Mouse (Mus musculus) limb, embryonic 12.5 days (tissue): ENCODE measurements around the gene Srf. TPM values are rescaled to one million over a fixed set of nuclear protein-coding genes. Genes with fewer than 3 reads are reported as not detected.

Source experiments
- ATAC-seq: fragments of 200-750 bp; cut with Nextera tagmentation; 2 replicates; pipeline ENCODE4 v1.8.0; 2017; ENCODE audit warnings: low read depth, moderate TSS enrichment; ENCODE audit not compliant: insufficient number of reproducible peaks, insufficient read depth, low FRiP score, low TSS enrichment
- H3K27ac ChIP-seq: fragments of 300-500 bp; sonication (generic); 2 replicates; pipeline ENCODE4 v1.5.1; 2016; ENCODE audit warnings: mild to moderate bottlenecking, moderate library complexity
- H3K27me3 ChIP-seq: fragments of 300-500 bp; sonication (generic); 2 replicates; pipeline ENCODE4 v1.6.1; 2016; ENCODE audit warnings: mild to moderate bottlenecking, moderate library complexity
- H3K36me3 ChIP-seq: fragments of 300-500 bp; sonication (generic); 2 replicates; pipeline ENCODE4 v1.6.1; 2016; ENCODE audit warnings: mild to moderate bottlenecking, moderate library complexity
- H3K4me1 ChIP-seq: fragments of 300-500 bp; sonication (generic); replicated peaks from 2 replicates; pipeline ENCODE4 v1.6.1; 2016
- H3K4me2 ChIP-seq: fragments of 300-500 bp; sonication (generic); 2 replicates; pipeline ENCODE4 v1.6.1; 2016; ENCODE audit warnings: mild to moderate bottlenecking, moderate library complexity
- H3K4me3 ChIP-seq: fragments of 300-500 bp; sonication (generic); replicated peaks from 2 replicates; pipeline ENCODE4 v1.5.1; 2016; ENCODE audit warnings: mild to moderate bottlenecking
- H3K9ac ChIP-seq: fragments of 300-500 bp; sonication (generic); replicated peaks from 2 replicates; pipeline ENCODE4 v1.6.1; 2016; ENCODE audit warnings: mild to moderate bottlenecking, moderate library complexity
- H3K9me3 ChIP-seq: fragments of 300-500 bp; sonication (generic); 2 replicates; pipeline ENCODE4 v1.6.1; 2016; ENCODE audit warnings: mild to moderate bottlenecking, moderate library complexity
- WGBS: fragments of 180-500 bp; shearing (Covaris S2); methylation state at CpG from one replicate; pipeline ENCODE4 v1.1.7; 2016; 5-methylcytosine and 5-hydroxymethylcytosine counted together
- microRNA-seq: library from miRNA; unstranded; fragments of <30 nt; microRNA quantifications from one replicate; pipeline ENCODE4, GENCODE M21; 2017
- polyA plus RNA-seq: library from polyadenylated mRNA; unstranded; fragments of >200 nt; fragmentation: Nextera tagmentation; extraction: Ambion mirVana; gene quantifications from 2 replicates; pipeline ENCODE4 v1.2.1, GENCODE M21; 2016

Gene Srf
- polyA plus RNA-seq, 1 experiment from 2014 or later: 12.4 TPM

- peak overlapping the region; percentile 35 for H3K4me2 ChIP-seq
- H3K27me3 ChIP-seq: peaks cover 44% of the 10 kb centered on the region
- H3K4me1 ChIP-seq: peaks cover 7% of the 10 kb centered on the region; the same call in 1 of the 2 replicates
- peak; percentile 26; the same call in 1 of the 2 replicates for ATAC-seq
- peak overlapping the region; percentile 21 for H3K4me3 ChIP-seq
- no peaks in the 10 kb centered on the region for H3K36me3 ChIP-seq
- H3K9ac ChIP-seq: peak overlapping the region; percentile 47
- H3K27ac ChIP-seq: no peak overlapping the region
- H3K9me3 ChIP-seq: no peaks in the 10 kb centered on the region
- 47% methylated on average over 25 of the region's 25 CpGs for WGBS
Observed at GRCm38 (mm10) chr17:46520385-46520979, 35.5 kb downstream of the Srf start.

DNA sequence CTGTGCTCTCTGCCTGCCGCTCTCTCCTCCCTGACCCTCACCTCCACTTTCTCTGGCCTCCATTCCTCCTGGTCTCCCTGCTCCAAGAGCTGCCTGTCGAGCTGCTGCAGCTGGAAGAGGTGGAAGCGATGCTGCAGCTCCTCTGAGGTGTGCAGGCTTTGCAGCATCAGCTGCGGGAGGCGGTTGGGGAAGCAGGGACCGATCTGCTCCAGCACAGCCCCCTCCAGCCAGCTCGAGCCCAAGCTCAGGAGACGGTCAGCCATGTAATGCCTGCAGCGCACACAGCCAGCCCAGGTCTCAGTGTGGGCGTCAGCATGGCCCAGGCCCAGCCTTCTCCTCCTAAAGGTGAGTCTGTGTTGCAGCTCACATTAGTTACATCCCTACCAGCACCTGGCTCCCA is 36.0 kb downstream of the Srf start:
- ATAC-seq: no peak
- peak overlapping the region; percentile 47 for H3K9ac ChIP-seq
- 55% methylated on average over 10 of the region's 10 CpGs for WGBS
- H3K27me3 ChIP-seq: peaks cover 44% of the 10 kb centered on the region
- peaks cover 7% of the 10 kb centered on the region; the same call in 1 of the 2 replicates for H3K4me1 ChIP-seq
- no peaks in the 10 kb centered on the region for H3K9me3 ChIP-seq
- H3K4me3 ChIP-seq: peak overlapping the region; percentile 21
- peak overlapping the region; percentile 35 for H3K4me2 ChIP-seq
- H3K27ac ChIP-seq: no peak overlapping the region
- no peaks in the 10 kb centered on the region for H3K36me3 ChIP-seq

DNA sequence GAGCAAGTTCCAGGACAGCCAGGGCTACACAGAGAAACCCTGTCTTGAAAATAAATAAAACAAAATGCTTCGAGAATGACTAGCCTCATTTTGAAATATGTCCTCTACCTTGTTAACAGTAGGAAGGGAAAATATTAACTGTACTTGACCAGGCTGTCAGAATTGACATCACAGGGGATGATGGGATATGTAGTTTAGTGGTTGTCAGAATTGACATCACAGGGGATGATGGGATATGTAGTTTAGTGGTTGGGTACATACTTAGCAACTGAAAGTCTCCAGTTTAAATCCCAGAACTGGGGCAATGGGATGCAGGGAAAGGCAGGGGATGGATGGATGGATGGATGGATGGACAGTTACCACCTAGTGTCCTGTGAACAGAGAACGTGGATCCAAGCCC is 42.6 kb downstream of the Srf start:
- WGBS: 77% methylated on average over 2 of the region's 2 CpGs
- Histone ChIP-seq H3K9me3 (no peaks in the 10 kb centered on the region), H3K4me1 (no peaks in the 10 kb centered on the region), H3K4me3 (no peak overlapping the region), H3K9ac (no peak overlapping the region), H3K27me3 (no peaks in the 10 kb centered on the region), H3K4me2 (no peak overlapping the region), H3K27ac (no peak overlapping the region), H3K36me3 (no peaks in the 10 kb centered on the region)
- ATAC-seq: no peak

- no peak overlapping the region for H3K4me3 ChIP-seq
- H3K27ac ChIP-seq: no peak overlapping the region
- ATAC-seq: no peak
- no peaks in the 10 kb centered on the region for H3K36me3 ChIP-seq
- no peak overlapping the region for H3K4me2 ChIP-seq
- no peaks in the 10 kb centered on the region for H3K27me3 ChIP-seq
- WGBS: 49% methylated on average over 11 of the region's 11 CpGs
- no peaks in the 10 kb centered on the region for H3K9me3 ChIP-seq
- no peak overlapping the region; the same call in 1 of the 2 replicates for H3K9ac ChIP-seq
- H3K4me1 ChIP-seq: no peaks in the 10 kb centered on the region
Observed at GRCm38 (mm10) chr17:46511059-46511710, 44.8 kb downstream of the Srf start.

- 0 out of 2 replicates have a peak, but pooled peaks cover 13% of the 10 kb centered on the region for H3K36me3 ChIP-seq
- WGBS: 83% methylated on average over 3 of the region's 3 CpGs
- no peak overlapping the region for H3K4me2 ChIP-seq
- H3K9me3 ChIP-seq: no peaks in the 10 kb centered on the region
- H3K4me3 ChIP-seq: no peak overlapping the region
- H3K4me1 ChIP-seq: no peaks in the 10 kb centered on the region
- no peak overlapping the region for H3K27ac ChIP-seq
- no peak overlapping the region for H3K9ac ChIP-seq
- no peaks in the 10 kb centered on the region for H3K27me3 ChIP-seq
- ATAC-seq: no peak
Observed at GRCm38 (mm10) chr17:46505617-46506016, 50.4 kb downstream of the Srf start.

- Histone ChIP-seq H3K4me3 (no peak overlapping the region), H3K36me3 (peaks cover 27% of the 10 kb centered on the region), H3K4me2 (no peak overlapping the region), H3K27ac (no peak overlapping the region), H3K9me3 (no peaks in the 10 kb centered on the region), H3K27me3 (no peaks in the 10 kb centered on the region), H3K9ac (no peak overlapping the region), H3K4me1 (no peaks in the 10 kb centered on the region)
- 80% methylated on average over 14 of the region's 14 CpGs for WGBS
- no peak for ATAC-seq
Observed at GRCm38 (mm10) chr17:46503847-46504638, 51.9 kb downstream of the Srf start.

GRCm38 (mm10) chr17:46502775-46503174 is 53.2 kb downstream of the Srf start:
- no peak overlapping the region for H3K27ac ChIP-seq
- ATAC-seq: no peak

More at GRCm38 (mm10) chr17:46502775-46503174, 53.2 kb downstream of the Srf start:
- H3K36me3 ChIP-seq: peaks cover 33% of the 10 kb centered on the region
- no peaks in the 10 kb centered on the region for H3K27me3 ChIP-seq
- WGBS: 85% methylated on average over 2 of the region's 2 CpGs
- H3K4me2 ChIP-seq: no peak overlapping the region
- no peaks in the 10 kb centered on the region for H3K9me3 ChIP-seq
- H3K4me1 ChIP-seq: peaks cover 2% of the 10 kb centered on the region; the same call in 1 of the 2 replicates
- H3K4me3 ChIP-seq: no peak overlapping the region
- H3K9ac ChIP-seq: no peak overlapping the region

Small RNAs within 50 kb of the gene (microRNA-seq; reads per million reads assigned to microRNA genes)
- gene Mir6976: not detected

Other genes starting within 250 kb of the Srf start
- gene Abcc10, start 227.8 kb downstream of the Srf start, polyA plus RNA-seq: 7.7 and 8.2 TPM in 2 replicates
- 16.5 and 17.7 TPM in 2 replicates for gene Zfp318, start 172.4 kb downstream of the Srf start, polyA plus RNA-seq
- gene Crip3, start 127.2 kb downstream of the Srf start, polyA plus RNA-seq: 0.40 and 0.63 TPM in 2 replicates
- gene Slc22a7, start 117.7 kb downstream of the Srf start, polyA plus RNA-seq: not detected in 2 replicates
- gene Ttbk1, start 68.5 kb downstream of the Srf start, polyA plus RNA-seq: 0.34 and 0.45 TPM in 2 replicates
- 51.6 and 55.3 TPM in 2 replicates for gene Dnph1, start 59.5 kb downstream of the Srf start, polyA plus RNA-seq
- gene Cul9, start 9.8 kb downstream of the Srf start, polyA plus RNA-seq: 8.9 and 10.8 TPM in 2 replicates
- gene Ptk7, start 73.3 kb upstream of the Srf start, polyA plus RNA-seq: 156 and 165 TPM in 2 replicates
- 27.2 and 27.6 TPM in 2 replicates for gene Klc4, start 89.8 kb upstream of the Srf start, polyA plus RNA-seq
- 99.5 and 112 TPM in 2 replicates for gene Mrpl2, start 90.1 kb upstream of the Srf start, polyA plus RNA-seq
- 56.1 and 60.1 TPM in 2 replicates for gene Cul7, start 94.2 kb upstream of the Srf start, polyA plus RNA-seq
- 68.8 and 70.0 TPM in 2 replicates for gene Rrp36, start 118.2 kb upstream of the Srf start, polyA plus RNA-seq
- 137 and 150 TPM in 2 replicates for gene Mea1, start 122.6 kb upstream of the Srf start, polyA plus RNA-seq
- 117 and 122 TPM in 2 replicates for gene Klhdc3, start 124.7 kb upstream of the Srf start, polyA plus RNA-seq
- 108 and 117 TPM in 2 replicates for gene Ppp2r5d, start 148.9 kb upstream of the Srf start, polyA plus RNA-seq
- 37.7 and 42.1 TPM in 2 replicates for gene Pex6, start 155.3 kb upstream of the Srf start, polyA plus RNA-seq
- 0.48 and 0.73 TPM in 2 replicates for gene Gnmt, start 173.0 kb upstream of the Srf start, polyA plus RNA-seq
- 58.5 and 64.8 TPM in 2 replicates for gene Cnpy3, start 196.0 kb upstream of the Srf start, polyA plus RNA-seq
- gene Ptcra, start 207.5 kb upstream of the Srf start, polyA plus RNA-seq: 0.16 and 0.55 TPM in 2 replicates
- gene 2310039H08Rik, start 216.5 kb upstream of the Srf start, polyA plus RNA-seq: 49.8 and 52.6 TPM in 2 replicates
- 179 and 210 TPM in 2 replicates for gene Rpl7l1, start 226.5 kb upstream of the Srf start, polyA plus RNA-seq